Mouse (Mus musculus) hindbrain, postnatal 0 days (tissue): Measurements from ENCODE around the gene Cxcl15. TPM values are rescaled to one million over a fixed set of nuclear protein-coding genes. Genes with fewer than 3 reads are reported as not detected.

ENCODE experiments used
- ATAC-seq: fragments of 200-750 bp; cut with Nextera tagmentation; 2 replicates; pipeline ENCODE4 v1.8.0; 2017; ENCODE audit warnings: mild to moderate bottlenecking, moderate TSS enrichment, moderate library complexity
- DNase-seq: peaks from one replicate; pipeline ENCODE4 v3.0.0-alpha.2; 2015; ENCODE audit warnings: low spot score
- H3K27ac ChIP-seq: fragments of 300-500 bp; sonication (generic); 2 replicates; pipeline ENCODE4 v1.5.1; 2014; ENCODE audit warnings: mild to moderate bottlenecking
- H3K27me3 ChIP-seq: fragments of 300-500 bp; sonication (generic); 2 replicates; pipeline ENCODE4 v1.6.1; 2014; ENCODE audit warnings: low read length, mixed read lengths; ENCODE audit not compliant: insufficient read depth
- H3K36me3 ChIP-seq: fragments of 300-500 bp; sonication (generic); 2 replicates; pipeline ENCODE4 v1.6.1; 2014; ENCODE audit warnings: low read length, mixed read lengths; ENCODE audit not compliant: insufficient read depth
- H3K4me1 ChIP-seq: fragments of 300-500 bp; sonication (generic); 2 replicates; pipeline ENCODE4 v1.6.1; 2014; ENCODE audit warnings: antibody characterized with exemption, low read length, mixed read lengths; ENCODE audit not compliant: insufficient read depth
- H3K4me2 ChIP-seq: fragments of 300-500 bp; sonication (generic); 2 replicates; pipeline ENCODE4 v1.6.1; 2014; ENCODE audit warnings: low read depth, mild to moderate bottlenecking, low read length, moderate library complexity, mixed read lengths
- H3K4me3 ChIP-seq: fragments of 300-500 bp; sonication (generic); 2 replicates; pipeline ENCODE4 v1.5.1; 2014; ENCODE audit warnings: low read length
- H3K9ac ChIP-seq: fragments of 300-500 bp; sonication (generic); replicated peaks from 2 replicates; pipeline ENCODE4 v1.6.1; 2014; ENCODE audit warnings: mild to moderate bottlenecking, low read length, moderate library complexity, mixed read lengths
- H3K9me3 ChIP-seq: fragments of 300-500 bp; sonication (generic); 2 replicates; pipeline ENCODE4 v1.6.1; 2016; ENCODE audit warnings: low read length, mixed read lengths
- CTCF ChIP-seq: IDR thresholded peaks from 2 replicates; pipeline ENCODE4 v1.5.1; 2016; ENCODE audit warnings: antibody characterized with exemption, control low read depth, low read depth
- WGBS: fragments of 180-500 bp; shearing (Covaris S2); extraction: QIAGEN DNeasy Blood & Tissue Kit; methylation state at CpG from one replicate; pipeline ENCODE4 v1.1.7; 2014; 5-methylcytosine and 5-hydroxymethylcytosine counted together
- polyA plus RNA-seq: library from polyadenylated mRNA; unstranded; fragments of >200 nt; fragmentation: Nextera tagmentation; extraction: Ambion mirVana; gene quantifications from 2 replicates; pipeline ENCODE4 v1.2.1, GENCODE M21; 2015
- total RNA-seq: library from RNA; depleted of rRNA; stranded (reverse); fragments of >200 nt; gene quantifications from 2 replicates; pipeline ENCODE4 v1.2.3, GENCODE M21; 2014; rRNA removed

The Cxcl15 gene
- total RNA-seq (not detected in 2 replicates), polyA plus RNA-seq (not detected in 2 replicates)

DNA sequence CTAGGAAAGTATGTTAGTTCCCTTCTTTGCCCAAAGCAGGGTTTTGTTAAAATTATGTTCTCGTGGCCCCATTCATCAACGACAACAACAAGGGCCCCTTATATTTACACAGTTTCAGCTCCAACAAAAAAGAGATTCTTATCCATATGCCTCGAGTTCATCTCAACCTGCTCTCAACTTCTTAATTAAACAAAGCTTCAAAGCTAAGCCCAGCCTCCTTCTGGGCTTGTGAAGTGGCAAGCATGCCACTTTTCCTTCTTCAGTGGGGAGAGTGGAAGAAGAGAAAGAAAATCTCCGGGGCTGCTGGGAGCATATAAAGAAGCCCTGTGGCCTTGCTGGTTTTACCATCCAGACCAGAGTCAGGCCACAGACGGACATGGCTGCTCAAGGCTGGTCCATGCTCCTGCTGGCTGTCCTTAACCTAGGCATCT lies at the start of gene Cxcl15:
Gene Cxcl15, plus strand, starts transcription at position 340 of the 431 bp plus-strand sequence.
- H3K4me1 ChIP-seq = no peaks in the 10 kb centered on the region
- WGBS = 72% methylated on average over 5 of the region's 5 CpGs
- H3K27ac ChIP-seq = no peak within 1 kb of the TSS
- TF ChIP-seq CTCF = no peak
- DNase-seq (no peak), ATAC-seq (no peak)
- H3K4me3 ChIP-seq = no peak within 1 kb of the TSS
- H3K36me3 ChIP-seq = no peaks in the 10 kb centered on the region
- H3K9me3 ChIP-seq = no peaks in the 10 kb centered on the region
- H3K27me3 ChIP-seq = no peaks in the 10 kb centered on the region
- H3K9ac ChIP-seq = no peak within 1 kb of the TSS
- no peak within 1 kb of the TSS for H3K4me2 ChIP-seq

DNA sequence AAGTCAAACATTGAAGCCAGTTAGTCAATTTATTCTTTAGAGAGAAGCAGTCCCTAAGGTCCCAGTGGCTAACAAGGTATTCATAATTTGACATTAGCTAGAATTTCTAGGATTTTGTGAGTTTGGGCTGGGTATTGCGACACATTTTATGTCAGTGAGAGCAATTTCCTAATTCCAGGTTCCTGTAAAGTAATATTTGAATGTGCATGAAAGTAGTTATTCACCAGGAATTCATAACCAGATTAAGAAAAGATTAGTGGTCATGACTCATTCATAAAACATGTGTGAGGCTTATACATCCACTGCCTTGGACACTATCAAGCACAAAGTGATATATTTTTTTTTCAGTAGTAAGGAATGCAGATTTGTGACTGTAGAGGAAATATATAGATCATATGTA lies 40.4 kb upstream of the Cxcl15 start:
- WGBS = 83% methylated on average over 1 of the region's 1 CpGs
- Histone ChIP-seq H3K9me3 (no peaks in the 10 kb centered on the region), H3K9ac (no peak overlapping the region), H3K36me3 (no peaks in the 10 kb centered on the region), H3K27ac (no peak overlapping the region), H3K27me3 (no peaks in the 10 kb centered on the region), H3K4me1 (no peaks in the 10 kb centered on the region), H3K4me3 (no peak overlapping the region), H3K4me2 (no peak overlapping the region)
- DNase-seq (no peak), ATAC-seq (no peak)
- TF ChIP-seq CTCF = no peak

DNA sequence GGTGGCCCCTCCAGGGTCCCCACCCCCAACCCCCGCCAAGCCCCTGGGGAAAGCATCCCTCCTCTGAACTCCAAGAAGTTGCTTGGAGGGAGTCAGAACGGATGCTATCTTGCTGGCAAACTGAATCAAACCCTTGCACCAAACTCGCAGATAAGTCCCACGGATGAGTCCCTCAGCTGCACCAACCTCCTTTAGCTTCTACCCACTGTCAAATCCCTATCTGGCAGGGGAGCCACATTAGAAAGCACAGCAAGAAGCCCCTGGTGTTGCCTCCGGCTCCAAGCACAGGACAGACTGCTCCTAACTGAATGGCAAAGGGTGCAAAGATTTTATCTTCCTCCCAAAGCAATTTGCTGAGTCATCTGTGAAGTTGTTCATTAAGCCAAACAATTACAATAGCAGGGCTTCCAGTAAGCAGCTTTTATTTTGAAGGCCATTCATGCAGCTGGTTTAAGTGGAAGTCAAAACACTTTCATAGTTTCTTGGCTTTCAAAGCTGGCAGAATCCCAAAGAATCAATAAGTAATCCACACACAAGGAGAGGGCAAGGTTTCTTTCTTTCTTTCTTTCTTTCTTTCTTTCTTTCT lies 36.2 kb upstream of the Cxcl15 start:
- DNase-seq = peak; percentile 38
- Histone ChIP-seq H3K9me3 (no peaks in the 10 kb centered on the region), H3K36me3 (no peaks in the 10 kb centered on the region), H3K4me1 (no peaks in the 10 kb centered on the region), H3K4me3 (no peak overlapping the region), H3K4me2 (no peak overlapping the region), H3K27ac (no peak overlapping the region), H3K9ac (no peak overlapping the region), H3K27me3 (no peaks in the 10 kb centered on the region)
- 0 out of 2 replicates have a peak, but pooled peaks have one; percentile 12 for ATAC-seq
- no peak for TF ChIP-seq CTCF
- 41% methylated on average over 5 of the region's 5 CpGs for WGBS

- no peak for TF ChIP-seq CTCF
- peak within 1 kb of the TSS; percentile 72 for H3K4me2 ChIP-seq
- ATAC-seq (peak; percentile 79), DNase-seq (peak; percentile 46)
- peak within 1 kb of the TSS; percentile 31 for H3K9ac ChIP-seq
- H3K4me1 ChIP-seq = no peaks in the 10 kb centered on the region
- no peaks in the 10 kb centered on the region for H3K27me3 ChIP-seq
- no peak within 1 kb of the TSS for H3K27ac ChIP-seq
- no peaks in the 10 kb centered on the region for H3K9me3 ChIP-seq
- H3K4me3 ChIP-seq = peak within 1 kb of the TSS; percentile 41
- WGBS = 3% methylated on average over 32 of the region's 32 CpGs
- H3K36me3 ChIP-seq = no peaks in the 10 kb centered on the region
Measured at GRCm38 (mm10) chr5:90759077-90760065, 35.0 kb upstream of the Cxcl15 start, which contains the start of gene Cxcl5. TSS of gene Cxcl5 (plus strand) at chr5:90759360.

DNA sequence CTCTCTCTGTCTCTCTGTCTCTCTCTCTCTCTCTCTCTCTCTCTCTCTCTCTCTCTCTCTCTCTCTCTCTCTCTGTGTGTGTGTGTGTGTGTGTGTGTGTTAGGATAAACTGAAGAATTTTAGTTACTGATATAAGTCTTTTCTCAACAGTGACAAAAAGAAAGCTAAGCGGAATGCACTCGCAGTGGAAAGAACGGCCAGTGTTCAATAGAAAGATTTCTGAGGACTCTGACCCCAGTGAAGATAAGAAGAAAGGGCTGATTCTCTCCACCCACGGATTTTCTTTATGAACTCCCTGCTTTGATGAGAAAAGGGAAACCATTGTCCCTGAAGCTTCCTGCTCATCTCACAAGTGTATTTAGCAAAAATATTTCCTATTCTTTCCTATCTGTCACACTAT lies 34.0 kb upstream of the Cxcl15 start:
- no peaks in the 10 kb centered on the region for H3K36me3 ChIP-seq
- no peak overlapping the region for H3K27ac ChIP-seq
- no peak overlapping the region for H3K9ac ChIP-seq
- 52% methylated on average over 4 of the region's 4 CpGs for WGBS
- no peak overlapping the region for H3K4me3 ChIP-seq
- ATAC-seq (no peak), DNase-seq (no peak)
- H3K9me3 ChIP-seq = no peaks in the 10 kb centered on the region
- H3K4me1 ChIP-seq = no peaks in the 10 kb centered on the region
- no peak overlapping the region for H3K4me2 ChIP-seq
- no peaks in the 10 kb centered on the region for H3K27me3 ChIP-seq
- no peak for TF ChIP-seq CTCF

- Histone ChIP-seq H3K4me3 (no peak overlapping the region), H3K4me2 (no peak overlapping the region), H3K4me1 (no peaks in the 10 kb centered on the region), H3K36me3 (no peaks in the 10 kb centered on the region), H3K27ac (no peak overlapping the region), H3K27me3 (no peaks in the 10 kb centered on the region), H3K9me3 (no peaks in the 10 kb centered on the region), H3K9ac (no peak overlapping the region)
- no peak for TF ChIP-seq CTCF
- DNase-seq (no peak), ATAC-seq (no peak)
- WGBS = 98% methylated on average over 2 of the region's 2 CpGs
Measured at GRCm38 (mm10) chr5:90760844-90761243, 33.5 kb upstream of the Cxcl15 start.

- Histone ChIP-seq H3K36me3 (no peaks in the 10 kb centered on the region), H3K9me3 (no peaks in the 10 kb centered on the region), H3K9ac (no peak overlapping the region), H3K27ac (no peak overlapping the region), H3K27me3 (no peaks in the 10 kb centered on the region), H3K4me1 (no peaks in the 10 kb centered on the region), H3K4me2 (no peak overlapping the region), H3K4me3 (no peak overlapping the region)
- no peak for TF ChIP-seq CTCF
- no peak for ATAC-seq
- WGBS = 86% methylated on average over 3 of the region's 3 CpGs
- no peak for DNase-seq
Measured at GRCm38 (mm10) chr5:90761834-90762233, 32.5 kb upstream of the Cxcl15 start.
